Mouse (Mus musculus): Measurements from ENCODE around the gene Cyp2d22.

- TF ChIP-seq POLR2A (IDR thresholded peaks at IDR 0.05; ENCODE audit: low read depth, low read length) (no peak), CTCF (IDR thresholded peaks at IDR 0.05; ENCODE audit: borderline replicate concordance, insufficient read depth, low read length) (no peak)
Observed at GRCm38 (mm10) chr15:82385729-82386128, 5.7 kb upstream of the Cyp2d22 start.
